Mouse (Mus musculus) stomach, postnatal 0 days (tissue): ENCODE measurements around the gene Copz1.

ENCODE experiments used
- CTCF ChIP-seq: IDR thresholded peaks from 2 replicates; pipeline ENCODE4 v1.5.1; 2016; ENCODE audit warnings: antibody characterized with exemption, low read depth, mild to moderate bottlenecking, moderate library complexity
- EP300 ChIP-seq: optimal IDR thresholded peaks from 2 replicates; pipeline ENCODE3; 2016; ENCODE audit warnings: antibody characterized with exemption

- no peak for TF ChIP-seq EP300
- peak; percentile 88 for TF ChIP-seq CTCF
Measured at GRCm38 (mm10) chr15:103250195-103250740, 22.2 kb upstream of the Copz1 start.
